Mouse (Mus musculus) lung, embryonic 14.5 days (tissue): ENCODE data around the gene Tacr1. TPM values are rescaled to one million over a fixed set of nuclear protein-coding genes. Genes with fewer than 3 reads are reported as not detected.

ENCODE experiments used
- ATAC-seq: fragments of 200-750 bp; cut with Nextera tagmentation; 2 replicates; pipeline ENCODE4 v1.8.0; 2017; ENCODE audit warnings: mild to moderate bottlenecking, moderate TSS enrichment, moderate library complexity; ENCODE audit not compliant: insufficient read depth
- DNase-seq: peaks from one replicate; pipeline ENCODE4 v3.0.0-alpha.2; 2015
- H3K27ac ChIP-seq: fragments of 300-500 bp; sonication (generic); 2 replicates; pipeline ENCODE4 v1.5.1; 2014; ENCODE audit warnings: low read depth, mild to moderate bottlenecking, moderate library complexity
- H3K27me3 ChIP-seq: fragments of 300-500 bp; sonication (generic); 2 replicates; pipeline ENCODE4 v1.6.1; 2014; ENCODE audit warnings: low read length, control low read depth; ENCODE audit not compliant: insufficient read depth
- H3K36me3 ChIP-seq: fragments of 300-500 bp; sonication (generic); 2 replicates; pipeline ENCODE4 v1.6.1; 2014; ENCODE audit warnings: control low read depth; ENCODE audit not compliant: insufficient read depth
- H3K4me1 ChIP-seq: fragments of 300-500 bp; sonication (generic); 2 replicates; pipeline ENCODE4 v1.6.1; 2014; ENCODE audit warnings: antibody characterized with exemption, control low read depth; ENCODE audit not compliant: insufficient read depth
- H3K4me2 ChIP-seq: fragments of 300-500 bp; sonication (generic); 2 replicates; pipeline ENCODE4 v1.6.1; 2014; ENCODE audit warnings: mild to moderate bottlenecking
- H3K4me3 ChIP-seq: fragments of 300-500 bp; sonication (generic); 2 replicates; pipeline ENCODE4 v1.5.1; 2014; ENCODE audit warnings: low read depth, low read length
- H3K9ac ChIP-seq: fragments of 300-500 bp; sonication (generic); 2 replicates; pipeline ENCODE4 v1.6.1; 2014
- H3K9me3 ChIP-seq: fragments of 300-500 bp; sonication (generic); 2 replicates; pipeline ENCODE4 v1.6.1; 2016; ENCODE audit warnings: low read depth, low read length, control low read depth
- CTCF ChIP-seq: IDR thresholded peaks from 2 replicates; pipeline ENCODE4 v1.5.1; 2016; ENCODE audit warnings: antibody characterized with exemption, low read depth
- WGBS: fragments of 180-500 bp; shearing (Covaris S2); extraction: QIAGEN DNeasy Blood & Tissue Kit; methylation state at CpG from one replicate; pipeline ENCODE4 v1.1.7; 2014; 5-methylcytosine and 5-hydroxymethylcytosine counted together
- polyA plus RNA-seq: library from polyadenylated mRNA; unstranded; fragments of >200 nt; fragmentation: Nextera tagmentation; extraction: Ambion mirVana; gene quantifications from 2 replicates; pipeline ENCODE4 v1.2.1, GENCODE M21; 2014

Tacr1 gene
- polyA plus RNA-seq, 1 experiment from 2014 or later, result 1.0 TPM

DNA sequence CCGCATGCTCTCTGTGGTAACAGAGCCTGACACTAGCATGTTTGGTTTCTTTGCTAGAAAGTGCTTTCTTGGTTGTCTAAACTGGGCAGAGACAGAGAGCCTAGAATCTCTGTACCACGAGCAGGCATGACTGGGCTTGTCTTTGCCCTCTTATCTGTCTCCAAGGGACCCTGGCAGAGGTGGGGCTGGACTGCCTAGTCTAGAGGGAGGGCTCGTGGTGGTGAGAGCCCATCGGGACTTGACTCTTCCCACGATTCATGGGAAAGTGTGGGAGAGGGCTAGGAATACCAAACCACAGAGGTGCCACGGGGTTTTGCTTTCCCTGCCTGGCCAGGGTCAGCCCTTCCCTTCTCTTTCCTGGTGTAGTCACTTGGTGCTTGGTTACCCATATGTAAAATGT, 72.3 kb downstream of the Tacr1 start:
- no peaks in the 10 kb centered on the region for H3K9me3 ChIP-seq
- no peak overlapping the region for H3K9ac ChIP-seq
- H3K36me3 ChIP-seq, result no peaks in the 10 kb centered on the region
- ATAC-seq (no peak), DNase-seq (no peak)
- WGBS, result 41% methylated on average over 6 of the region's 6 CpGs
- no peaks in the 10 kb centered on the region for H3K27me3 ChIP-seq
- H3K4me2 ChIP-seq, result no peak overlapping the region
- no peaks in the 10 kb centered on the region for H3K4me1 ChIP-seq
- TF ChIP-seq CTCF, result no peak
- H3K4me3 ChIP-seq, result no peak overlapping the region
- H3K27ac ChIP-seq, result no peak overlapping the region

DNA sequence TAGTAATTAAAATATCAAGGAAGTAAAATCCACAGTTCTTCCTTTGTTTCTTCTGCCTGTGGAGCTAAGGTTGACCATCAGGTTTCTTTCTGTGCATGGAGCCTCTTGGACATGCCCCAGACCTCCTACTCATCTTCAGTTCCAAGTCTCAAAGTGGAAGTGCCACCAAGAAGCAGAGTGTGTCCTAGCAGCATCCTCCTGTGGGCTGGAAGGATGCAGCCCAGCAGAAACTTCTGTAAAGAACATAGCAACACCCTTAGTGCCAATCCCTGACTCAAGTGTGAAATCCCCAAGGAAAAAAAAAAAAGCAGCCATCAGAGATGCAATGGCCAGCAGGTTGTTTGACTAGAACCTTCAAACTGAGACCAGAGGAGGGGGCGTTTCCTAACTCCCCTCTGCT, 81.7 kb downstream of the Tacr1 start:
- H3K4me3 ChIP-seq, result no peak overlapping the region
- no peak for ATAC-seq
- 60% methylated on average over 1 of the region's 1 CpGs for WGBS

DNA sequence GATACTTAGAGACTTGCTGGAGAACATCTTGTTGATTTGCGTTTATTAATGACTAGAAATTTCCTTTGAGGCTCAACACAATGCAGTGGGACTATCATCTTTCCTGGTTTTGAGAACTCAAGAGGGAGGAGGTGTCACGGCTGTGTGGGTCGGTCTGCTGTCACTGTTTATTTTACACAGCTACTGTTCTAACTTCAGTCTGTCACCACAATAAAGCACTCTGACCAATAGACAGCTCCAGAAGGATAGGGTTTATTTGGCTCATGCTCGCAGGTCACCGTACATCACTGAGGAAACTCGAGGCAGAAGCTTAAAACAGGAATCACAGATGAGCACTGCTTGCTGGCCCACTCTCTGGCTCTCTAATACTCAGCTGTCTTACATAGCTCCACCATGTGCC, 92.3 kb downstream of the Tacr1 start:
- TF ChIP-seq CTCF, result no peak
- Histone ChIP-seq H3K9me3 (no peaks in the 10 kb centered on the region), H3K4me2 (no peak overlapping the region), H3K27me3 (no peaks in the 10 kb centered on the region), H3K4me3 (no peak overlapping the region), H3K9ac (no peak overlapping the region), H3K4me1 (no peaks in the 10 kb centered on the region), H3K36me3 (no peaks in the 10 kb centered on the region), H3K27ac (no peak overlapping the region)
- 32% methylated on average over 6 of the region's 6 CpGs for WGBS
- ATAC-seq (no peak), DNase-seq (no peak)

More for the DNA sequence above, 81.7 kb downstream of the Tacr1 start:
- no peaks in the 10 kb centered on the region for H3K36me3 ChIP-seq
- no peaks in the 10 kb centered on the region for H3K9me3 ChIP-seq
- H3K4me1 ChIP-seq, result no peaks in the 10 kb centered on the region
- TF ChIP-seq CTCF, result no peak
- no peak for DNase-seq
- H3K4me2 ChIP-seq, result no peak overlapping the region
- H3K9ac ChIP-seq, result no peak overlapping the region
- H3K27ac ChIP-seq, result no peak overlapping the region
- H3K27me3 ChIP-seq, result no peaks in the 10 kb centered on the region

DNA sequence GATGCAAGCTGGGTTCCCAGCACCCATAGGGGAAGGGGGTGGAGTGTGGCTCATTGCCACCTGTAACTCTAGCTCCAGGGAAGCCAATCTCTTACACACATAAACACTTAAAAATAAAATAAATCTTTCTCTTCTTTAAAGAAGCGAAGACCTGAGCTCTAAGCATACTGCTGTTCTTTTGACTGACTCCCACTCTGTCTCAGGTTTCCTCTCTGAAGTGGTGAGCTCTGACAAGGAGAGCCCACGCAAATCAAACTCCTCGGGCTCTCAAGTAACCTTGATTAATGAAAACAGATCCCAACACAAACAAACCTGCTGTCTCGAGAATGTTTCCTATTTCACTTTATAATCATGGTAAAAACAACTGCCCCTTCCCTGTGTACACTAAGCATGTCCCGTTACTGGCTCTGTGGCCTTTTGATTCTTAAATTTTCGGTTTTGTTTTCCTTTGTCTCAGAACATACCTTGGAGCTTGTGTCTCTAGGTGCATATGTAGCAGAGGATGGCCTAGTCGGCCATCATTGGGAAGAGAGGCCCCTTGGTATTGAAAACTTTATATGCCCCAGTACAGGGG, 108.8 kb downstream of the Tacr1 start:
- ATAC-seq (no peak), DNase-seq (no peak)
- 34% methylated on average over 7 of the region's 7 CpGs for WGBS
- no peak overlapping the region for H3K4me2 ChIP-seq
- no peaks in the 10 kb centered on the region for H3K36me3 ChIP-seq
- H3K4me3 ChIP-seq, result no peak overlapping the region
- H3K9me3 ChIP-seq, result no peaks in the 10 kb centered on the region
- no peaks in the 10 kb centered on the region for H3K4me1 ChIP-seq
- H3K27ac ChIP-seq, result no peak overlapping the region
- H3K9ac ChIP-seq, result no peak overlapping the region
- no peak for TF ChIP-seq CTCF
- H3K27me3 ChIP-seq, result no peaks in the 10 kb centered on the region

DNA sequence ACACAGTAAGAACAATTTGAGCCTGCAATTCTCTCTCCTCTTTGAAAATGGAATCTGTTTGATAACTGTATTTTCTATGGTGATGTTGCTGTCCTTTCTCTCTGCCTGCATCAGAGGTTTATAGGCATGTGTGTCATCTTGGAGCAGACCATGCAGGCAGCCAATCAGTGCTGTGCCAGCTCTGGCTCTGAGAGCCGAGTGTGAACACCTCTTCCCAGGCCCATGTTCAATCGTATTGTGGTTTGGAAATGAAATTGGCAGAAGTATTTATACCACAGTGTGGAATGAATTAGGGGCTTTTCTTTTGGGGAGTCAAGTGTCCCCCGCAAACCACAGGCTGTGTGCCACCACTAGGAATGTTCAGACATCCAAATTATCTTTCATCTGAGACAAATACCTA, 117.5 kb downstream of the Tacr1 start:
- H3K36me3 ChIP-seq, result no peaks in the 10 kb centered on the region
- H3K9me3 ChIP-seq, result no peaks in the 10 kb centered on the region
- no peaks in the 10 kb centered on the region for H3K27me3 ChIP-seq
- TF ChIP-seq CTCF, result no peak
- H3K4me1 ChIP-seq, result no peaks in the 10 kb centered on the region
- H3K9ac ChIP-seq, result no peak overlapping the region
- H3K27ac ChIP-seq, result no peak overlapping the region
- WGBS, result 80% methylated on average over 3 of the region's 3 CpGs
- no peak overlapping the region for H3K4me3 ChIP-seq
- DNase-seq, result no peak
- no peak overlapping the region for H3K4me2 ChIP-seq
- no peak for ATAC-seq

DNA sequence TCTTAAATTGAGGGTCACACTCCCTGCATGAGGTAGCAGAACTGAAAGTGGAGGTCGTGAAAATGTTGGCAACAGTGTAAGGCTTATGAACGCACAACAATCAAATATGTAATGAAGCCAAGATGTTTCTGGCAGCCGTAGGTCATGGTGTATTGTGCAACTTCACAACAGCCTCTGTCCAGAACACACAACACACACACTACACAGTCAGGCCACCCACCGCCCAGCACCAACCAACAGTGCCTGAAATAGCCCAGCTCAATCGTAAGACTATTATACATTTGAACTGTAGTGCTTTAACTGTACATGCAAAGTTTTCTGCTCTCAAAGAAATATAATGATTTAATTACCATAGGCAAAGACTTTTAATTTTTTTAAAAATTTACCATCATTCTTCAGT, 120.4 kb downstream of the Tacr1 start:
- WGBS, result 78% methylated on average over 5 of the region's 5 CpGs
- Histone ChIP-seq H3K9me3 (no peaks in the 10 kb centered on the region), H3K27ac (no peak overlapping the region), H3K4me1 (no peaks in the 10 kb centered on the region), H3K27me3 (no peaks in the 10 kb centered on the region), H3K4me2 (no peak overlapping the region), H3K9ac (no peak overlapping the region), H3K4me3 (no peak overlapping the region), H3K36me3 (no peaks in the 10 kb centered on the region)
- TF ChIP-seq CTCF, result no peak
- ATAC-seq (no peak), DNase-seq (no peak)

DNA sequence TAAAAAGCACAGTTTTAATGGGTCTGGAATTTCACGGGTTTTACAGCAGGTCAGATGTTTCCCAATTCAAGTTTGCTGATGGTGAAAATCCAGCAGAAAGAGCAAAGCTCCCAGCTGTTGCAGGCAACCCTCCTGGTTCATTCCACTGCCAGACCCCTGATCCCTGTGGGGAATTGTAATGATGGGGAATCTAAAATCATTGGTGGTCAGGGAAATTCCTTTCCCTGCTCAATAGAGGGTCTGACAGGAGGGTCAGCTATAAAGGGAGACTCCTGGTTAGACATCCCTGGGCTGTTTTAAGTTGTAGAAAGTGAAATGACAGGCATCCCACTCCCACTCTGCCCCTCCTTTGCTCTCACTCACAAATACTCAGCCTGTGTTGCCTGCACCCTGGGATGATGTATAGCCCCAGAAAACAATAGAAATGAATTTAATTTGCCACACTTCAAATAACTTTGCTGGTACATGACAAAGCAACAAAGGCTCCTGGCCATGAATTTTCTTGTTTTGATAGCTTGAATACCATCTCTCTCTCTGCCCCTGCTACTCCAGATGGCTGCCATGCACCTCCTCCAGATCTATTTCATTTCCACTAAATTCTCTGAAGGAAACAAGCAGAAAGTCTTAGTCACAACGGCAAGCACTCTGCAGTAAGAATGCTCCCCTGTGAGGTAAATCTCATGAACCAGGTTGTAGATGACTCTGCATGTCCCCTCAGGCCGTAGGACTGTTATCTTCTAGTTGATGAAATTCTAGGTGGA, 123.2 kb downstream of the Tacr1 start:
- TF ChIP-seq CTCF, result no peak
- no peaks in the 10 kb centered on the region for H3K9me3 ChIP-seq

More for the DNA sequence above, 123.2 kb downstream of the Tacr1 start:
- Histone ChIP-seq H3K27me3 (no peaks in the 10 kb centered on the region), H3K9ac (no peak overlapping the region), H3K27ac (no peak overlapping the region), H3K4me2 (no peak overlapping the region), H3K4me1 (no peaks in the 10 kb centered on the region), H3K36me3 (no peaks in the 10 kb centered on the region), H3K4me3 (no peak overlapping the region)
- DNase-seq (no peak), ATAC-seq (no peak)
- WGBS, result 48% methylated on average over 3 of the region's 3 CpGs
